ENCODE assay signal across 9 mouse cellular contexts in genomic region chr13:94869541-94869940, GRCm38 (mm10). TPM values are rescaled to one million over a fixed set of nuclear protein-coding genes. Genes with fewer than 3 reads are reported as not detected.
DNase-seq lines count a peak whose midpoint lies in the region; ATAC-seq and TF ChIP-seq lines count a peak whose summit lies in the region.
"Had no signal": no experiment of that assay in that cellular context is flagged by ENCODE, and none has a peak within 500 bp of the region (broad histone marks: within the 10 kb centered on the region; RNA-seq: fewer than 3 reads in every experiment).

No protein-coding gene starts in this region.

- no peak for TF ChIP-seq CTCF in hindbrain, postnatal 0 days (IDR thresholded peaks at IDR 0.05; ENCODE audit: low read depth)

- H3K27ac ChIP-seq in heart, embryonic 13.5 days (replicated peaks): no peak overlapping the region
- H3K27ac ChIP-seq in midbrain, embryonic 12.5 days (replicated peaks): no peak overlapping the region
- no peak overlapping the region for H3K27ac ChIP-seq in midbrain, embryonic 16.5 days (ENCODE audit: low read length)
- no peak overlapping the region for H3K27ac ChIP-seq in hindbrain, postnatal 0 days

- intact Hi-C loops in heart, postnatal 25 days (cut with DNase I): loop anchor here (5.0 kb wide), 1 partner anchor 307 kb away; no protein-coding TSS in a partner anchor

- no peak overlapping the region for H3K9ac ChIP-seq in heart, embryonic 13.5 days
- no peak overlapping the region for H3K9ac ChIP-seq in midbrain, embryonic 12.5 days (replicated peaks)
- no peak overlapping the region for H3K9ac ChIP-seq in midbrain, embryonic 16.5 days (ENCODE audit: low read depth, low read length)
- no peak overlapping the region for H3K9ac ChIP-seq in hindbrain, postnatal 0 days (replicated peaks; ENCODE audit: low read length)

- H3K4me1 ChIP-seq in heart, embryonic 13.5 days: peaks cover 19% of the 10 kb centered on the region
- peaks cover 16% of the 10 kb centered on the region for H3K4me1 ChIP-seq in midbrain, embryonic 12.5 days
- H3K4me1 ChIP-seq in midbrain, embryonic 16.5 days (ENCODE audit: control insufficient read depth, insufficient read depth, low read length): peaks cover 2% of the 10 kb centered on the region; the same call in 1 of the 2 replicates
- no peaks in the 10 kb centered on the region for H3K4me1 ChIP-seq in hindbrain, postnatal 0 days (ENCODE audit: insufficient read depth, low read length)

- no peaks in the 10 kb centered on the region for H3K9me3 ChIP-seq in heart, embryonic 13.5 days
- H3K9me3 ChIP-seq in midbrain, embryonic 12.5 days: no peaks in the 10 kb centered on the region
- H3K9me3 ChIP-seq in midbrain, embryonic 16.5 days (replicated peaks; ENCODE audit: control insufficient read depth, low read length, poor library complexity, severe bottlenecking): no peaks in the 10 kb centered on the region
- H3K9me3 ChIP-seq in hindbrain, postnatal 0 days (ENCODE audit: low read length): no peaks in the 10 kb centered on the region

- 4% methylated on average over 8 of the region's 8 CpGs for WGBS in heart, embryonic 13.5 days
- under 1% methylated on average over 8 of the region's 8 CpGs for WGBS in midbrain, embryonic 12.5 days
- 3% methylated on average over 8 of the region's 8 CpGs for WGBS in midbrain, embryonic 16.5 days
- 3% methylated on average over 8 of the region's 8 CpGs for WGBS in hindbrain, postnatal 0 days

- no peak for DNase-seq in heart, postnatal 25 days (ENCODE audit: low spot score)
- no peak for DNase-seq in hindbrain, postnatal 0 days (ENCODE audit: low spot score)
- DNase-seq in thymus, postnatal 14 days: no peak
- DNase-seq in ovary, postnatal 14 days (ENCODE audit: low spot score): no peak
- DNase-seq: right cerebral cortex, postnatal 25 days had no signal

- peaks cover 96% of the 10 kb centered on the region for H3K27me3 ChIP-seq in heart, embryonic 13.5 days (replicated peaks)
- H3K27me3 ChIP-seq in midbrain, embryonic 12.5 days: peaks cover 90% of the 10 kb centered on the region
- H3K27me3 ChIP-seq in midbrain, embryonic 16.5 days (ENCODE audit: control insufficient read depth, insufficient read depth, low read depth, low read length): peaks cover 52% of the 10 kb centered on the region
- peaks cover 73% of the 10 kb centered on the region for H3K27me3 ChIP-seq in hindbrain, postnatal 0 days (ENCODE audit: insufficient read depth, low read length)

- H3K4me3 ChIP-seq in heart, embryonic 13.5 days: peak overlapping the region; percentile 49
- no peak overlapping the region for H3K4me3 ChIP-seq in midbrain, embryonic 12.5 days
- no peak overlapping the region for H3K4me3 ChIP-seq in midbrain, embryonic 16.5 days (ENCODE audit: low read depth, low read length)
- H3K4me3 ChIP-seq in hindbrain, postnatal 0 days (ENCODE audit: low read length): no peak overlapping the region

- H3K36me3 ChIP-seq in heart, embryonic 13.5 days: no peaks in the 10 kb centered on the region
- no peaks in the 10 kb centered on the region for H3K36me3 ChIP-seq in midbrain, embryonic 12.5 days
- no peaks in the 10 kb centered on the region for H3K36me3 ChIP-seq in midbrain, embryonic 16.5 days (ENCODE audit: control insufficient read depth, insufficient read depth, low read length)
- H3K36me3 ChIP-seq in hindbrain, postnatal 0 days (ENCODE audit: insufficient read depth, low read length): no peaks in the 10 kb centered on the region

- no peak for ATAC-seq in heart, embryonic 13.5 days (ENCODE audit: extremely low read depth, insufficient number of reproducible peaks, low FRiP score, low TSS enrichment)
- no peak for ATAC-seq in midbrain, embryonic 12.5 days (ENCODE audit: low FRiP score, low read depth)
- no peak for ATAC-seq in midbrain, embryonic 16.5 days
- no peak for ATAC-seq in hindbrain, postnatal 0 days

- H3K4me2 ChIP-seq in heart, embryonic 13.5 days: peak overlapping the region; percentile 76
- H3K4me2 ChIP-seq in midbrain, embryonic 12.5 days (replicated peaks): peak overlapping the region; percentile 7; the same call in 1 of the 2 replicates
- no peak overlapping the region; the same call in 1 of the 2 replicates for H3K4me2 ChIP-seq in midbrain, embryonic 16.5 days (ENCODE audit: low read length)
- H3K4me2 ChIP-seq in hindbrain, postnatal 0 days (ENCODE audit: low read depth, low read length): peak overlapping the region; percentile 53; the same call in 1 of the 2 replicates

RNA-seq across cellular contexts. Expression of gene Otp, which starts 5.9 kb away (rescaled TPM):
- polyA plus RNA-seq in heart, embryonic 13.5 days (2015; fragmentation: Nextera tagmentation; extraction: Ambion mirVana): 0.06 TPM in 1 of 2 replicates, not detected in the other
- not detected for total RNA-seq in heart, postnatal 25 days (2021)
- 2.1 and 3.0 TPM in 2 replicates for polyA plus RNA-seq in midbrain, embryonic 12.5 days (2016; fragmentation: Nextera tagmentation; extraction: Ambion mirVana)
- 3.2 and 4.7 TPM in 2 replicates for polyA plus RNA-seq in midbrain, embryonic 16.5 days (2015; fragmentation: Nextera tagmentation; extraction: Ambion mirVana)
- 4.3 and 4.7 TPM in 2 replicates for total RNA-seq in hindbrain, postnatal 0 days (2014; rRNA removed)
- 4.2 and 4.9 TPM in 2 replicates for polyA plus RNA-seq in hindbrain, postnatal 0 days (2015; fragmentation: Nextera tagmentation; extraction: Ambion mirVana)
- polyA plus RNA-seq: liver, embryonic 16.5 days had no signal
